Mouse (Mus musculus) c-Kit-positive CD71-negative TER-119-negative erythroid progenitor cells, embryonic 14.5 days (primary cell): ENCODE results near the gene Cox10.
A peak's percentile ranks its signal among the peaks of the same experiment; 100 is the strongest.
"Not testable (repeated sequence)": the region's sequence is repeated elsewhere in the genome, so short reads cannot be mapped to it uniquely, and the experiment has no call there.

Experiments used
- DNase-seq: peaks from one replicate; pipeline ENCODE4 v3.0.0-alpha.2; 2013; ENCODE audit warnings: low read depth

Gene Cox10

GRCm38 (mm10) chr11:64078956-64079726 lies at the start of gene Cox10:
Gene Cox10, minus strand, starts transcription at chr11:64079468.
- DNase-seq, result peak; percentile 85

DNA sequence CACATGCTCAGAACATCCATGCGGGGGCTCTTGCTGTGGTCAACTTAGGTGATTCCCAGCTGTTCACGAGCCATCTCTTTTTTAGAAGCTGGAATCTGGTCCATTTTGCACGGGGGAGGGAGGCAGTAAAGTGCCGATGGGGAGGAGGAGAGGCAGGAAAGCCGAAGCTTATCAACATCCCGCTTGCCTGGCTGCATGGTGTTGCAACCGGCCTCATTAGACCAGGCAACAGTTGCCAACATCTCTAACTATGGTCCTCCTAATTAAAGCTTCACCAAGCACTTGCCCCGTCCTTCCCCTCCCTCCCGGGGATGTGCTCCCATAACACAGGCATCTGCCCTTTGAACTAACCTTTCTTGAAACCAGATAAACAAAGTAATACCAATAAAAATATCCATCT lies 48.7 kb upstream of the Cox10 start:
- DNase-seq, result no peak

DNA sequence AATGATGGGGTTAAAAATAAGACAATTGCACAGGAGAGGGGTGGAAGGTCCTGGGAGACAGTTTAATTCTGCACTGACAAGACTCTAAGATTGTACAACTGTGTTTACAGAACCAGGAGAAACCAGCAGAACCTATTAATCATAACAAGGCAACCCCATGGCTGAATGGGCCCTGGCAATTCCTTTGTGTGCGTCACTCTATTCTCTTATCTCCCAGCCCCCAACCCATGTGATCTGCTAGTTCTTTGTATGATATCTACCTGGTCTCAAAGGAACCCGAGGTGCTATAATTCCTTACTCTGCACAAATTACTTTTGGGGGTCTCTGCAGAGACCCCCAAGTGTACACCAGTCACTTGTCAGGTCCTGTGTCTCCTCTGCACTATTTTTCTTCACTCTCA lies 46.2 kb upstream of the Cox10 start:
- no peak for DNase-seq

- not testable (repeated sequence) for DNase-seq
Observed at GRCm38 (mm10) chr11:64123174-64123573, 43.9 kb upstream of the Cox10 start.

- no peak for DNase-seq
Observed at GRCm38 (mm10) chr11:64116711-64117110, 37.4 kb upstream of the Cox10 start.

DNA sequence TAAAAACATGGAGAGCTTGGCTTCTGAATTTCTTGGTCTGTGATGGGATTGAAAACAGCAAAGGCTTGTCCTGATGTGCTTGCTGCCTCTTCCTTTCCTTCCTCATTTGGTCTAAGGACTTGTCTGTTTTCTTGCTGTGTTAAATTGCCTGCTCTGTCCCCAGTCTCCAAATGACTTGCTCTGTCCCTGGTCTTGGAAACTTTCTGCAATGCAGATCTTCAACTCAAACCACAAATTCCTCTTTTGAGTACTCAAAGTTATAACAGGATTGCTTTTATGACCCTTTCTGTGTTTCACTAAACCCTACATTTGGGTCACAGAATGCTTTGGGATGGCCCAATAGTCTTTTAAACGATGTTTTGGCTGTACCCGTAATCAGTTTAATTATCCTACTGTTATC lies 36.6 kb upstream of the Cox10 start:
- no peak for DNase-seq

- DNase-seq, result no peak
Observed at GRCm38 (mm10) chr11:64115101-64115500, 35.8 kb upstream of the Cox10 start.

DNA sequence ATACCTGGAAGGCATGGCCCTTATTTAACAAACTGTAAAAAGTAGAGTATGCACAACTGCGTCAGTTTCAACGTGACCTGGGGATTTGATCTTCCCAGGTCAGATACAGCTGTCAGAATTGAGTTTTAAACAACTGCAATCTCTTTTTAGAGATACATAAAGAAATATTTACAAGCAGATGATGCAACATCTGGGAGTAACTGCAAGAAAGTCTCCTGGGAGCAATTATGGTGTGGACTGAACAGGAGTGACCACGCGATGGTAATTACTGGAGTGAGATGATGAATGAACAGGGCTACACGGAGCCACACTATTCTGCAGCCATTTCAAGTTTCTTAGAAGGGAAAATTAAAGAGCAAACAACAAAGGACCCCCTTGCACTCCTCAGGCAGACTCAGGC lies 20.8 kb upstream of the Cox10 start:
- DNase-seq, result no peak

DNA sequence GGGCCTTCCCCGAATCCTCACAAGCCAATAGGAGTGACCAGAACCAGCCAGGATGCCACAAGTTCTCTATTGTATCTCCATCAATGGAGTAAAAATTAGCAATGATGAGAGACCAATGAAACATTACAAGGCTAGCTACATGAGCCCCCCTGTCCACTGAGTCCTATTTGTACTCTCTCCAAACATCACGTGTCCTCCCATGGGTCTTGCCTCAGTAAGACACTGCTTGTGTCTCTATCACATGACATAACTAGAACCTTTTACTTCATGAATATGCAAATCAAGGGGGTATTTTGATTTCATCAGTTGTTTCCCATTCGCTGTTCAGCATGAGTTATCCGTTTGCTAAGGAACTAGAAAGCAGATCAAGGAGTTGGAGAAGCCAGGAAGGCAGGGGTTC lies 13.8 kb upstream of the Cox10 start:
- no peak for DNase-seq

DNA sequence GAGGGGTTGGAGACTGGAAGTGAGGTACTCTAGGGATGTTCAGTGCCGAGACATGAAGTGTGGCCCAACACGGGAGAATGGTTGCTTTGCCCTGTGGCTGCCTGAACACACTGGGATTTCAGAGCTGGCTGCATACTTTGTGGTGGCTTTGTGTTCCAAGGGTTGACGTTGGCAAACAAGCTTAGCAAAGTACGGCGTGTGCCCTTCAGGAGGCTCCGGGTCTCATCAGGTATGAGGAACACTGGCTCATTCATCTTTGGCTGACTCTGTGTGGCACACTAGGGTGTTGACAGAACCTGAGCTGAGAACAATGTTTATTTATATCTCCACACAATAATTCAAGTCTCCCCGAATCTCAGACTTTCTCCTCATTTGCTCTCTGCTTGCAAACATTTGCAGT lies 11.9 kb upstream of the Cox10 start:
- DNase-seq, result no peak

- DNase-seq, result no peak
Observed at GRCm38 (mm10) chr11:64089682-64090081, 10.4 kb upstream of the Cox10 start.

DNA sequence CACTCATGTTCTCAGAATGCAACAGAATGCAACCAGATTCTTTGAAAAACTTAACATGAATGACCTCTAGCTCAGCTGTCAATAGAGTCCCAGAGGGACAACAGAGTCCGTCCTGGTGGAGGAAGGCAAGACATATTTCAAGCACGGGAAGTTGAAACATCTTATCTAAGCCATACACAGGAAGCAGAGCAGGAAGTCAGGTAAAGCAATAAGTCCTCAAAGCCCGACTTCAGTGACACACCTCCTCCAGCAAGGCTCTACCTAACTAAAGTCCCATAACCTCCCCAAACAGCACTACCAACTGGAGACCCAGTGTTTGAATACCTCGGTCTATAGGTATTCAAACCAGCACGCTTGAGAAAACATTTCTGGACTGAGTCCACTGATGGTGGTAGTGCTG lies 6.6 kb upstream of the Cox10 start:
- DNase-seq, result no peak

- DNase-seq, result no peak
Observed at GRCm38 (mm10) chr11:64079727-64080081, 436 bp upstream of the Cox10 start.

- no peak for DNase-seq
Observed at GRCm38 (mm10) chr11:64076212-64076611, 3.1 kb downstream of the Cox10 start.

- no peak for DNase-seq
Observed at GRCm38 (mm10) chr11:64073379-64073778, 5.9 kb downstream of the Cox10 start.

DNA sequence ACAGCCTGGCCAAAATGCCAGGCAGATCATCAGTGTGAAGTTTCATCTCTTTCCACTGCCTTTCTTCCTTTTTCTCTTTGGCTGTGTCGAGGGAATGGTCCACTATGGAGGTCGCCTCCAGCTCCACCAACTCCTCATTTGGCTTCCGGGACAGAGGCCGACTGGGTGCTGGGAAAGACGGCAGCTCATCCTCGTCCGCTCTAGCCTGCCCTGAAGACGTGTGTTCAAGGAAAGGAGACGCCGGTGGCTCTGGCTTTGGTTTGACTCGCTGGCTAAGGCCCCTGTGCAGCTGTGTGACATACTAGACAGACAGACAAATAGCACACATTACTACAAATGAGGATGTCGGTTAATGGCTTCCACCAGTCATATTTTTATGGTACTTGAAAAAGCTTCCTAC lies 7.7 kb downstream of the Cox10 start:
- no peak for DNase-seq

- DNase-seq, result no peak
Observed at GRCm38 (mm10) chr11:64066001-64066400, 13.3 kb downstream of the Cox10 start.

DNA sequence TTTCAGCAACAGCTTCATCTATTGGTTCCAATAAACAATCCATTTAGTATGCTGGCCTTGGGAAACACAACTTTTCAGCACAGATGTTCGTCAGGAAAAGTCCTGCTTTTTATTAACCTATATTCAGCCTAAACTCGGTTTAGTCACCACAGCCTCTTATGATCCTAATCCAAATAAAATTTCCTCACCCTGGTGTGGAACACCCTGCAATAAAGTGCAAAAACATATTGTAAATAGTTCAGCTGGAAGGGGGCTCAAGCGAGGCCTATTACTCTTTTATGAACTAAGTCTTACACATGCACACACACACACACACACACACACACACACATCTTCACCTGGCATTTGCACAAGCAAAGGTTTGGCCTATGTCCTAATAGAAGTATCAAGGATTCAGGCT lies 16.1 kb downstream of the Cox10 start:
- no peak for DNase-seq

- DNase-seq, result no peak
Observed at GRCm38 (mm10) chr11:64062226-64062625, 17.0 kb downstream of the Cox10 start.

GRCm38 (mm10) chr11:64059305-64059704 lies 20.0 kb downstream of the Cox10 start:
- DNase-seq, result no peak

DNA sequence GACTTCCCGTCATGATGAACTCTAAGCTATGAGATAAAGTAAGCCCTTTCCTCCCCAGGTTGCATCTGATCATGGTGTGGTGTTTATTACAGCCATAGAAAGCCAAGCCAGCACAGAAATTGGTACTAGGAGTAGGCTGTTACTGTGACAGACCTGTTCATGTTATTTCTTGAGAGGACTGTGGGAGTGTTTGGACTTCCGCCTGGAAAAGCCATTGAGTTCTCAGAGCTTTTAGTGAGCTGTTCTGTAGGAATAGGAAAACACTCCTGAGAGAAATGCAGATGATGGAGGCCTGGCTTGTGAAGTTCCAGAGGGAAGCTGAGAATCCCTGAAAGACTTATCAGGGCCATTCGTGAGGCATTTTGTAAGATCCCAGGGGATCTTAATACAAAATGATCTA lies 20.8 kb downstream of the Cox10 start:
- DNase-seq, result no peak

- DNase-seq, result no peak
Observed at GRCm38 (mm10) chr11:64053371-64053770, 25.9 kb downstream of the Cox10 start.

DNA sequence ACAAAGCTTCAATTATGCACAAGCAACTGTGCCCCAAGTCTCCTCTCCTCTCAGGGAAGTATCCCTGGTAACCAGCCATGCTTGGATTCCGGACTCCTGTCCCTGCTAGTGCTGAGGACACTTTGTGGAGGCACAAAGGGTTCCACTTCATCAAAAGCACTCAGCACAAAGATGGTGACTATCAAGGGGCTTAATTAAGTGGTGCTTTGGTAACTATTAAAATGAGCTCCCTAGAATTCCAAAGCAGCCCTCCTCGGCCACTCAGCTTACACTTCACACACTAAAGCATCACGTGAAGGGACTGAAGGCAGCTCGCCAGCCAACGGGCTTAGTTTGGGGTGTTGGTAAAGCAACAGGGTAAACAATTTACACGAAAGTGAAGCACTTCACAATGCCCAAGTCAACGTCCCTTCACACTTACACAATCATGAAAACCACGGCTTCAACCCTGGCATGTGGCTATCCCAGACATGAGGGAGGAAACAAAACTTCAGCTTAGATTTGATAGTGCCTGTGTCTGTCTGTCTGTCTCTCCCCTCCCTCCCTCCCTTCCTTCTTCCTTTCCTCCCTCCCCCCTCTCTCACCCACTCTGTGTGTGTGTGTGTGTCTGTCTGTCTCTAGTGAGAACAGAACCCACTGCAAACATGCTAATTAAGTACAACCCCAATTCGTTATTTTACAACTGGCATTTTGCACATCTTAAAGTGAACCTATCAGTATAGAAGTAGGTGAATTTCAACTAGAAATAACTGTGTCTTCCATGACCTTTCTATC lies 27.9 kb downstream of the Cox10 start:
- no peak for DNase-seq

- peak; percentile 14 for DNase-seq
Observed at GRCm38 (mm10) chr11:64047432-64047831, 31.8 kb downstream of the Cox10 start.
